Comparison of ENCODE assay signal across 9 mouse cellular contexts in the genomic region with DNA sequence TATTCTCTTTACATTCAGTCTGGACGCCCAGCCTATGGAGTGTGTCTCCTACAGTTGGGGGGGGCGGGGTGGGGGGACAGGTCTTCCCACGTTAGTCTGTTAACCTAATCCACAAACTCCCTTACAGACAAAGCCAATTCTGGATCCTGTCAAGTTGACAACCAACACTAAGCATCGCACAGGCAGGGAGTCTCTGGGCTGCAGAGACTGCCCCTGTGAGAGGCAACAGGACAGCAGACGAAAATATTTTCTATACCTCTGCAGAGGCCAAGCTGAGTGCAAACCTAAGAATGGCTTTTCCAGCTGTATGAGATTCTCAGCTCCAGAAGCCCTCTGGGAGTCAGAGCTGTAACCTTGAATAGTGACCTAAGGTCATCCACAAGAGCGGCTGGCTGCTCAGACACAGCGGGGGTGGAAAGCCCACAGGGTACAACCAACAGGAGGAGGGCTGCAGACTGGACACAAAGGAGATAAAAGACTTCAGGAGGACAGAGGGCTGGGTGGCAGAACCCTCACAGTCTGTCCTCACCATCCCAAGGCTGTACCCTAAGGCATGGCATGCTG. TPM values are rescaled to one million over a fixed set of nuclear protein-coding genes. Genes with fewer than 3 reads are reported as not detected.
DNase-seq lines count a peak whose midpoint lies in the region; ATAC-seq and TF ChIP-seq lines count a peak whose summit lies in the region.
"Had no signal": no experiment of that assay in that cellular context is flagged by ENCODE, and none has a peak within 500 bp of the region (broad histone marks: within the 10 kb centered on the region; RNA-seq: fewer than 3 reads in every experiment).

No protein-coding gene starts in this region.

- CTCF ChIA-PET in Patski (lab: Charles Lee), result interaction anchor here (1.0 kb wide), 1 partner anchor 9 kb away, joined by 3 read pairs; no protein-coding TSS in a partner anchor

- in situ Hi-C loops in Patski (cut with MboI; ENCODE audit: low pct_unique_long_range_greater_than_20kb), result no loop called here

- H3K36me3 ChIP-seq in heart, embryonic 10.5 days, result no peaks in the 10 kb centered on the region
- H3K36me3 ChIP-seq in hindbrain, embryonic 13.5 days, result no peaks in the 10 kb centered on the region
- no peaks in the 10 kb centered on the region; the same call in 1 of the 2 replicates for H3K36me3 ChIP-seq in midbrain, embryonic 12.5 days
- H3K36me3 ChIP-seq: embryonic facial prominence, embryonic 15.5 days had no signal

- H3K4me1 ChIP-seq in heart, embryonic 10.5 days, result peaks cover 32% of the 10 kb centered on the region
- peaks cover 45% of the 10 kb centered on the region for H3K4me1 ChIP-seq in hindbrain, embryonic 13.5 days (replicated peaks)
- H3K4me1 ChIP-seq in midbrain, embryonic 12.5 days, result peaks cover 37% of the 10 kb centered on the region
- H3K4me1 ChIP-seq: embryonic facial prominence, embryonic 15.5 days had no signal

- no peak overlapping the region for H3K4me2 ChIP-seq in hindbrain, embryonic 13.5 days
- H3K4me2 ChIP-seq in midbrain, embryonic 12.5 days (replicated peaks), result 0 out of 2 replicates have a peak overlapping the region, but pooled peaks have one; percentile 7
- H3K4me2 ChIP-seq: embryonic facial prominence, embryonic 15.5 days had no signal

- ATAC-seq in Patski, result peak; percentile 14
- ATAC-seq in hindbrain, embryonic 13.5 days (ENCODE audit: low FRiP score), result peak; percentile 22; the same call in 1 of the 2 replicates
- peak; percentile 44; the same call in 1 of the 2 replicates for ATAC-seq in midbrain, embryonic 12.5 days (ENCODE audit: low FRiP score, low read depth)

- no peak for DNase-seq in heart, embryonic 10.5 days (ENCODE audit: low spot score)
- DNase-seq in heart, postnatal 36 days, result no peak
- DNase-seq in Patski (ENCODE audit: low read depth, low spot score), result no peak
- no peak for DNase-seq in left cerebral cortex, postnatal 10 days (ENCODE audit: extremely low spot score in 1 of 2, low spot score in 2 of 2)
- no peak for DNase-seq in left cerebral cortex, postnatal 4 days
- no peak for DNase-seq in layer of hippocampus, adult 11-12 months (ENCODE audit: low spot score)

- no peak overlapping the region for H3K9ac ChIP-seq in hindbrain, embryonic 13.5 days
- no peak overlapping the region for H3K9ac ChIP-seq in midbrain, embryonic 12.5 days (replicated peaks)
- H3K9ac ChIP-seq: embryonic facial prominence, embryonic 15.5 days had no signal

- no peak overlapping the region for H3K4me3 ChIP-seq in heart, embryonic 10.5 days
- no peak overlapping the region for H3K4me3 ChIP-seq in hindbrain, embryonic 13.5 days
- H3K4me3 ChIP-seq in midbrain, embryonic 12.5 days, result no peak overlapping the region
- H3K4me3 ChIP-seq: embryonic facial prominence, embryonic 15.5 days had no signal

- 8% methylated on average over 7 of the region's 7 CpGs for WGBS in heart, embryonic 10.5 days
- WGBS in hindbrain, embryonic 13.5 days, result 7% methylated on average over 7 of the region's 7 CpGs
- WGBS in midbrain, embryonic 12.5 days, result 12% methylated on average over 7 of the region's 7 CpGs

- no peaks in the 10 kb centered on the region for H3K27me3 ChIP-seq in heart, embryonic 10.5 days (ENCODE audit: insufficient read depth, poor library complexity, severe bottlenecking)
- no peaks in the 10 kb centered on the region for H3K27me3 ChIP-seq in Patski
- H3K27me3 ChIP-seq in hindbrain, embryonic 13.5 days, result no peaks in the 10 kb centered on the region
- H3K27me3 ChIP-seq in midbrain, embryonic 12.5 days, result no peaks in the 10 kb centered on the region
- H3K27me3 ChIP-seq: embryonic facial prominence, embryonic 15.5 days had no signal

- H3K9me3 ChIP-seq in heart, embryonic 10.5 days, result no peaks in the 10 kb centered on the region
- H3K9me3 ChIP-seq in hindbrain, embryonic 13.5 days, result no peaks in the 10 kb centered on the region
- no peaks in the 10 kb centered on the region for H3K9me3 ChIP-seq in midbrain, embryonic 12.5 days
- H3K9me3 ChIP-seq: embryonic facial prominence, embryonic 15.5 days had no signal

- peak overlapping the region; percentile 84 for H3K27ac ChIP-seq in heart, embryonic 10.5 days
- peak overlapping the region; percentile 37 for H3K27ac ChIP-seq in hindbrain, embryonic 13.5 days
- peak overlapping the region; percentile 65 for H3K27ac ChIP-seq in midbrain, embryonic 12.5 days (replicated peaks)
- H3K27ac ChIP-seq: embryonic facial prominence, embryonic 15.5 days had no signal

- TF ChIP-seq CTCF in Patski (IDR thresholded peaks at IDR 0.05), result no peak

- intact Hi-C loops in heart, postnatal 36 days (cut with DNase I), result no loop called here
- intact Hi-C loops in left cerebral cortex, postnatal 10 days (cut with DNase I), result no loop called here
- intact Hi-C loops in left cerebral cortex, postnatal 4 days (cut with DNase I), result no loop called here

- POLR2A ChIA-PET in Patski (lab: Charles Lee), result no interaction called here

RNA-seq across cellular contexts. Expression of a gene that starts 17.7 kb away (rescaled TPM):
- polyA plus RNA-seq in heart, embryonic 10.5 days (2016; fragmentation: Nextera tagmentation; extraction: Ambion mirVana), result 17.2 and 19.2 TPM in 2 replicates
- 100 to 1,000 TPM; 257 to 310 TPM for total RNA-seq in heart, postnatal 36 days (2021)
- polyA plus RNA-seq in Patski (2021), result 0.77 TPM
- 19.8 and 20.1 TPM in 2 replicates for polyA plus RNA-seq in hindbrain, embryonic 13.5 days (2015; fragmentation: Nextera tagmentation; extraction: Ambion mirVana)
- 25.1 and 26.8 TPM in 2 replicates for polyA plus RNA-seq in midbrain, embryonic 12.5 days (2016; fragmentation: Nextera tagmentation; extraction: Ambion mirVana)
- 10 to 100 TPM; 16.4 to 17.4 TPM for total RNA-seq in left cerebral cortex, postnatal 10 days (2021)
- 10 to 100 TPM; 15.5 to 16.6 TPM for total RNA-seq in left cerebral cortex, postnatal 4 days (2021)

RNA-seq across cellular contexts. Expression of a gene that starts 38.6 kb away (rescaled TPM):
- polyA plus RNA-seq in heart, embryonic 10.5 days (2016; fragmentation: Nextera tagmentation; extraction: Ambion mirVana), result not detected in 2 replicates
- total RNA-seq in heart, postnatal 36 days (2021), result not detected
- not detected for polyA plus RNA-seq in Patski (2021)
- 0.18 and 0.61 TPM in 2 replicates for polyA plus RNA-seq in hindbrain, embryonic 13.5 days (2015; fragmentation: Nextera tagmentation; extraction: Ambion mirVana)
- 0.09 and 0.13 TPM in 2 replicates for polyA plus RNA-seq in midbrain, embryonic 12.5 days (2016; fragmentation: Nextera tagmentation; extraction: Ambion mirVana)
- total RNA-seq in left cerebral cortex, postnatal 10 days (2021), result not detected
- total RNA-seq in left cerebral cortex, postnatal 4 days (2021), result under 1 TPM; 0.10 to 0.12 TPM

RNA-seq across cellular contexts. Expression of a gene that starts 42.2 kb away (rescaled TPM):
- polyA plus RNA-seq in heart, embryonic 10.5 days (2016; fragmentation: Nextera tagmentation; extraction: Ambion mirVana), result 32.8 and 34.2 TPM in 2 replicates
- total RNA-seq in heart, postnatal 36 days (2021), result 10 to 100 TPM; 48.8 to 54.6 TPM
- 68.9 TPM for polyA plus RNA-seq in Patski (2021)
- polyA plus RNA-seq in hindbrain, embryonic 13.5 days (2015; fragmentation: Nextera tagmentation; extraction: Ambion mirVana), result 42.9 and 45.9 TPM in 2 replicates
- polyA plus RNA-seq in midbrain, embryonic 12.5 days (2016; fragmentation: Nextera tagmentation; extraction: Ambion mirVana), result 37.1 and 38.4 TPM in 2 replicates
- 10 to 100 TPM; 51.8 to 53.3 TPM for total RNA-seq in left cerebral cortex, postnatal 10 days (2021)
- 10 to 100 TPM; 29.1 to 37.9 TPM for total RNA-seq in left cerebral cortex, postnatal 4 days (2021)

Comparison
In these comparisons a context has a peak if more than half of its experiments do, and no peak if none do; other contexts are left out.
1. RNA of a gene that starts 17.7 kb away (polyA plus RNA-seq): 25.1 to 26.8 TPM in midbrain, embryonic 12.5 days, 19.8 to 20.1 TPM in hindbrain, embryonic 13.5 days and 17.2 to 19.2 TPM in heart, embryonic 10.5 days; 0.77 TPM in Patski (single experiment); every median in the first group is over 10 times any median in the second.
2. Peak in every context shown above with its lines, with median percentiles within 50 percentile points of each other: H3K27ac ChIP-seq and ATAC-seq.